Mouse (Mus musculus) C2C12 (cell line): Measurements from ENCODE around the gene Spata13. TPM values are rescaled to one million over a fixed set of nuclear protein-coding genes. Genes with fewer than 3 reads are reported as not detected.

Experiments used
- H3K27me3 ChIP-seq: one replicate; pipeline ENCODE4 v1.6.1; 2011; ENCODE audit not compliant: control insufficient read depth, insufficient read depth, insufficient read length
- H3K36me3 ChIP-seq: one replicate; pipeline ENCODE4 v1.6.1; 2011; ENCODE audit not compliant: control insufficient read depth, insufficient read depth
- H3K4me3 ChIP-seq: one replicate; pipeline ENCODE4 v1.5.1; 2011; ENCODE audit warnings: mild to moderate bottlenecking, control low read depth; ENCODE audit not compliant: poor library complexity, insufficient read depth, severe bottlenecking
- H3K79me2 ChIP-seq: one replicate; pipeline ENCODE4 v1.6.1; 2011; ENCODE audit not compliant: control insufficient read depth, insufficient read depth
- H3K79me3 ChIP-seq: one replicate; pipeline ENCODE4 v1.6.1; 2011; ENCODE audit warnings: low read depth, control low read depth
- H3ac ChIP-seq: one replicate; pipeline ENCODE3; 2011; ENCODE audit warnings: low read depth; ENCODE audit not compliant: control insufficient read depth, insufficient read length
- CEBPB ChIP-seq: IDR thresholded peaks from one replicate; pipeline ENCODE4 v1.6.1; 2011; ENCODE audit warnings: low read depth, mild to moderate bottlenecking, control low read depth, moderate library complexity
- CTCF ChIP-seq: IDR thresholded peaks from one replicate; pipeline ENCODE4 v1.5.1; 2011; ENCODE audit not compliant: control insufficient read depth, insufficient read depth, insufficient read length
- FOSL1 ChIP-seq: IDR thresholded peaks from one replicate; pipeline ENCODE4 v1.8.0; 2011; ENCODE audit warnings: mild to moderate bottlenecking, low read length; ENCODE audit not compliant: poor library complexity, insufficient read depth, severe bottlenecking
- MAX ChIP-seq: IDR thresholded peaks from one replicate; pipeline ENCODE4 v1.6.1; 2011; ENCODE audit warnings: mild to moderate bottlenecking, control low read depth
- MYOD1 ChIP-seq: IDR thresholded peaks from one replicate; pipeline ENCODE4 v1.6.1; 2011; ENCODE audit warnings: low read depth; ENCODE audit not compliant: control insufficient read depth, insufficient read length
- MYOG ChIP-seq: IDR thresholded peaks from one replicate; pipeline ENCODE4 v1.6.1; 2011; ENCODE audit not compliant: control insufficient read depth, insufficient read length; ENCODE audit errors: extremely low read depth
- USF1 ChIP-seq: IDR thresholded peaks from one replicate; pipeline ENCODE4 v1.6.1; 2011; ENCODE audit warnings: low read depth, mild to moderate bottlenecking, control low read depth, moderate library complexity
- polyA plus RNA-seq: library from polyadenylated mRNA; unstranded; fragments of >200 nt; fragmentation: generic; extraction: Trizol; gene quantifications from one replicate; pipeline ENCODE4 v1.2.1, GENCODE M21; 2012; ENCODE audit warnings: missing spikeins

The Spata13 gene
- polyA plus RNA-seq, 1 experiment: 0.40 TPM

GRCm38 (mm10) chr14:60653977-60654376 lies 20.2 kb downstream of the Spata13 start:
- Histone ChIP-seq H3ac (no peak overlapping the region), H3K79me3 (no peaks in the 10 kb centered on the region), H3K79me2 (no peaks in the 10 kb centered on the region), H3K36me3 (no peaks in the 10 kb centered on the region), H3K4me3 (no peak overlapping the region), H3K27me3 (peaks cover 10% of the 10 kb centered on the region)
- TF ChIP-seq CEBPB: no peak
- TF ChIP-seq FOSL1: no peak
- TF ChIP-seq USF1: no peak
- TF ChIP-seq CTCF: no peak
- TF ChIP-seq MAX: no peak
- no peak for TF ChIP-seq MYOD1

- no peaks in the 10 kb centered on the region for H3K79me2 ChIP-seq
- no peak for TF ChIP-seq USF1
- no peak for TF ChIP-seq MAX
- TF ChIP-seq FOSL1: no peak
- TF ChIP-seq CTCF: no peak
- no peak for TF ChIP-seq CEBPB
- no peak for TF ChIP-seq MYOG
- TF ChIP-seq MYOD1: no peak
- no peaks in the 10 kb centered on the region for H3K36me3 ChIP-seq
- H3K4me3 ChIP-seq: no peak overlapping the region
- peaks cover 10% of the 10 kb centered on the region for H3K27me3 ChIP-seq
- no peak overlapping the region for H3ac ChIP-seq
- H3K79me3 ChIP-seq: no peaks in the 10 kb centered on the region
Measured at GRCm38 (mm10) chr14:60654708-60655107, 20.9 kb downstream of the Spata13 start.

- Histone ChIP-seq H3ac (no peak overlapping the region), H3K27me3 (peaks cover 10% of the 10 kb centered on the region), H3K36me3 (no peaks in the 10 kb centered on the region), H3K79me3 (no peaks in the 10 kb centered on the region), H3K4me3 (no peak overlapping the region), H3K79me2 (no peaks in the 10 kb centered on the region)
- TF ChIP-seq MAX (no peak), USF1 (no peak), CEBPB (no peak), CTCF (no peak), FOSL1 (no peak), MYOD1 (no peak), MYOG (no peak)
Measured at GRCm38 (mm10) chr14:60655941-60656700, 22.3 kb downstream of the Spata13 start.

- Histone ChIP-seq H3ac (no peak overlapping the region), H3K4me3 (no peak overlapping the region), H3K79me3 (no peaks in the 10 kb centered on the region), H3K27me3 (peaks cover 10% of the 10 kb centered on the region), H3K79me2 (no peaks in the 10 kb centered on the region), H3K36me3 (no peaks in the 10 kb centered on the region)
- TF ChIP-seq USF1 (no peak), CTCF (no peak), MAX (no peak), CEBPB (no peak), FOSL1 (no peak), MYOD1 (no peak), MYOG (no peak)
Measured at GRCm38 (mm10) chr14:60656701-60657085, 22.9 kb downstream of the Spata13 start.

- no peaks in the 10 kb centered on the region for H3K36me3 ChIP-seq
- no peak for TF ChIP-seq CEBPB
- TF ChIP-seq FOSL1: no peak
- H3K4me3 ChIP-seq: no peak overlapping the region
Measured at GRCm38 (mm10) chr14:60657891-60658290, 24.1 kb downstream of the Spata13 start.

GRCm38 (mm10) chr14:60659498-60659897 lies 25.7 kb downstream of the Spata13 start:
- no peaks in the 10 kb centered on the region for H3K36me3 ChIP-seq
- no peaks in the 10 kb centered on the region for H3K79me2 ChIP-seq
- H3K79me3 ChIP-seq: no peaks in the 10 kb centered on the region
- H3ac ChIP-seq: no peak overlapping the region
- TF ChIP-seq CTCF: no peak
- no peak for TF ChIP-seq MAX
- TF ChIP-seq USF1: no peak
- no peak for TF ChIP-seq FOSL1
- no peak for TF ChIP-seq MYOD1
- peaks cover 11% of the 10 kb centered on the region for H3K27me3 ChIP-seq
- no peak overlapping the region for H3K4me3 ChIP-seq

More at GRCm38 (mm10) chr14:60657891-60658290, 24.1 kb downstream of the Spata13 start:
- H3K79me2 ChIP-seq: no peaks in the 10 kb centered on the region
- no peak overlapping the region for H3ac ChIP-seq
- H3K27me3 ChIP-seq: peaks cover 7% of the 10 kb centered on the region
- H3K79me3 ChIP-seq: no peaks in the 10 kb centered on the region
